Mouse (Mus musculus): ENCODE results near the gene Rab11b.

Rab11b gene

DNA sequence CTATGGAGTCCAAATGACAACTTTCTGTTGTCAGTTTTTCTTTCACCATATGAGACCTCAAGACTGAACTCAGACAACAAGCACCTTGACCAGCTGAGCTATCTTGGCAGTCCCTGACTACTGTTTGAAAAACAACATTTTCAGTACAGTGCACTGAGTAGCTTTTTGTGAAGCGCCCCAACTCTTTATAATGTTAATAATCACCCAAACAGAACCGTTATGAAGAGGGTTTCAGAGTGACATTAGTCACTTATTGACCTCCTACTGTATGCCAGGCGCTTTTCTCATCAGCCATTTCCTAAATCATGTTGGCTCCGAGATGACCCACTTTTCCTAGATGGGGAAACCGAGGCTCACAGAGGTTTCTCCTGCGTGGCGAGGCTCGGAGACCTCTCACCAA, 42.3 kb downstream of the Rab11b start:
- no peak for DNase-seq (ENCODE audit: low spot score in 2 of 2)

DNA sequence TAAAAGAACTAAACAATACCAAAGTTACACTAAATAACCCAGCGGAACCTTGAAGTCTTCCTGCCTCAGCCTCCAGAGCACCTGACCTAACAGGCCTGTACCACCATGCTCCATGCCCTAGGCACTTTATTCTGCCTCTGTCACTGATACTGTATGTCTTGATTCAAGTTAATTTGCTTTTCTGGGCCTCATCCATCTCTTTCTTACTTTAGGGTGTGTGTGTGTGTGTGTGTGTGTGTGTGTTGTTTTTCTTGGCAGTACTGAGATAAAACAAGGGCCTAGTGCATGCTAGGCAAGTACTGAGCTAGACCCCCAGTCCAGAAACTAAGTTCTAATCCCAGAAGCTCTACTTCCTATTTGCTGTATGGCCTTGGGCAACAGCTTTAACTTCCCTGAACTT, 43.1 kb downstream of the Rab11b start:
- DNase-seq (ENCODE audit: low spot score in 2 of 2), result no peak

DNA sequence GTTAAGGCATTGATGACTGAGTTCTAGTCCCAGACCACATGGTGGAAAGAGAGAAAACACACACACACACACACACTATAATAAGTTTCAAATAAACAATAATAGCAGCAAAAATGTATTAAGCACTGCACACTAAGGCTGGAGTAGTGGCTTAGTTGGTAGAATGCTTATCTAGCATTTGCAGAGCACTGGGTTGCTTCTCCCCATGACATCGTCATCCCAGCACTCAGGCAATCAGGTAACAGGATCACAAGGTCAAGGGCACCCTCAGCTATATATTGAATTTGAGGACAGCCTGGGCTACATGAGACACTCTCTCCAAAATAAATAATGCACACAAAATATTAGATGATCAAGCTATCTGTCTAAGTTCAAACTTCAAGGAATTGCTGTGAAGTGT, 45.6 kb downstream of the Rab11b start:
- no peak for DNase-seq (ENCODE audit: low spot score in 2 of 2)

DNA sequence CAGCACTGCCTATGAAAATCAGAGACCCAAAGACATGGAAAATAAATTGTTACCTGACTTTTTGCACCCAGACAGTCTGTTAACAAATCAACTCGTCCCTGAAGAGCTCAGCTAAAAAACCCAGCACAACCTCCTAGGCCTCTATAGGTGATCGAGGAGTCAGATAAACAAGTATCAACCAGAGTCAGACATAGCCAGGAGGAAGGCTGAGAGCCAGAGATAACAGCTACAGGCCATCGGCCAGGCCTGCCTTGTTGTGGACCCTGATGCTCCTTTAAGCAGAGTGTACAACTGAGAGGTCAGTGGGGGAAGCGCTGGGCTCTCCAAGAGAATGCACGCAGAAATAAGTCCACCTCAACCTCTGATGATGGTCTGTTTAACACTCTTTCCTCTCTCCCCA, 47.1 kb downstream of the Rab11b start:
- DNase-seq (ENCODE audit: low spot score in 2 of 2), result no peak

DNA sequence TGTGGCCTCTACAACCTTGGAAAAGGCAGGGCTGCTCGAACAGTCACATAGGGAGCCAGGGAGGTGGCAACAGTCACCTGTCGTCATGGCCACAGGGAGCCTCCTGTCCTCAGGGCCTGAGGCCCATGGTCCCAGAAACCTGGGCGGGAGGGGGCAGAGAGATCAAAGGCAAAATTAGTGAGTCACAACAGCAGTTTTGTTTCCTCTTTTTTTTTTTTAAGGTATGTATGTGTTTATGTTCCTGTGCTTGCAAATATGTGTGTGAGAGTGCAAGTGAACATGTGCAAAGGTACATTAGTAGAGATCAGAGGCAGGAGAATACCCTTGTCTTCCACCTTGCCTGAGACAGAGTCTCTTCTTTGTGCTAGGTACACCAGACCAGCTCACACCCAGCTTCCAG, 50.5 kb downstream of the Rab11b start:
- DNase-seq (ENCODE audit: low spot score in 2 of 2), result no peak

DNA sequence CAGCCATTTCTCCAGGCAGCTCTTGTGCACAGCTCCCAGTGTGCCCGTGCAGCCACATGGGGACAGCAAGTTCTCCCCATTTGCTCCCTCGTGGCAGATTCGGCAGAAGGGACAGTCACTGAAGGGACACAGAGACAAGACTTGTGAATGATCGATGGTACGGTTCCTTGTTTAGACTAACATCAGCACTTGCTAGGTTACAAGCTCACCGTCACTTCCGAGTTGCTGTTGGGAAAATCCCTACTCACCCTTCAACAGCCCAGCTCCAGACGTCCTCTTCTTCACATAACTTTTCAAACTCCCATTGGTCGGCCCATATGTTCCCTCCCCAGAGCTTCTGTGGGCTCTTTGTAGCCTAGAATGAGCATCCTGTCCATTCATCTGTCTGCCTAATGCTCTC, 57.2 kb downstream of the Rab11b start:
- no peak for DNase-seq (ENCODE audit: low spot score in 2 of 2)

DNA sequence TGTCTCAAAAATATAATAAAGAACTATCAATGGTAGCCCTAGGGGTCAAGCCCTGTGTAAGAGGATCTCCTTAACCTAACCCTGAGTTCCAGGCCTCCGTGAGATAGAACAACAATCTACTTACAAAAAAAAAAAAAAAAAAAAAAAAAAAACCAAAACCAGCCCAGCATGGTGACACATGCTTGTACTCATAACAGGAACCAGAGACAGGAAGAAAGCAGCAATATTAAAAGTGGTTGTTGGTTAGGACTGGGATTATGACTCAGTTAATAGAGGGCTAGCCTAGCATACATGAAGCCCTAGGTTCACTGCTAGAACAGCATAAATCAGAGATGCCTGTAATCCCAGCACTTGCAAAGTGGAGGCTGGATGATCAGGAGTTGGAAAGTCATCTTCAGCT, 58.2 kb downstream of the Rab11b start:
- no peak for DNase-seq (ENCODE audit: low spot score in 2 of 2)

DNA sequence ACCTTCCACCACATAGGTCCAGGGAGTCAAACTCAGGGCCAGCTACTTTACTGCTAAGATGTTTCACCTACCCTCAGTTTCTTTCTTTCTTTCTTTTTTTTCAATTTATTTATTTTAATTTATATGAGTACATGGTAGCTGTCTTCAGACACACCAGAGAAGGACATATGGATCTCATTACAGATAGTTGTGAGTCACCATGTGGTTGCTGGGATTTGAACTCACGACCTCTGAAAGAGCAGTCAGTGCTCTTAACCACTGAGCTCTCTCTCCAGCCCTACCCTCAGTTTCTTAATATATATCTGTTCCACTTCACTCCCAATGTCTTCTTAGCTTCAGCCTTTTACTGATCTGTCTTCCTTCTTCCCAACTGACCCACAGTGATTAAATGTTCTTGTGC, 64.9 kb downstream of the Rab11b start:
- no peak for DNase-seq (ENCODE audit: low spot score in 2 of 2)

Measured in frontal cortex, postnatal 10 days (tissue).